Mouse (Mus musculus): ENCODE measurements at regions not wholly inside any gene's neighbourhood (a gene's known extent, or its start where the extent isn't known, plus 50 kb on each side); places are given as distances from the start of the nearest gene placed in this dataset.

- 85% methylated on average over 19 of the region's 19 CpGs for WGBS
- H3K27ac ChIP-seq (ENCODE audit: low read length), result no peak overlapping the region
- H3K4me2 ChIP-seq (ENCODE audit: low read depth, low read length), result no peak overlapping the region
- peaks cover 4% of the 10 kb centered on the region; the same call in 1 of the 2 replicates for H3K9me3 ChIP-seq (replicated peaks; ENCODE audit: control insufficient read depth, low read length)
- no peak for ATAC-seq (replicated peaks; ENCODE audit: extremely low read depth, insufficient read depth, low FRiP score)
- H3K4me1 ChIP-seq (ENCODE audit: control insufficient read depth, insufficient read depth, low read length), result peaks cover 3% of the 10 kb centered on the region; the same call in 1 of the 2 replicates
- H3K4me3 ChIP-seq (ENCODE audit: low read length), result no peak overlapping the region
- H3K27me3 ChIP-seq (ENCODE audit: control insufficient read depth, insufficient read depth, low read length), result no peaks in the 10 kb centered on the region
- no peaks in the 10 kb centered on the region for H3K36me3 ChIP-seq (ENCODE audit: control insufficient read depth, insufficient read depth)
- H3K9ac ChIP-seq (ENCODE audit: low read length), result no peak overlapping the region
Measured at GRCm38 (mm10) chr17:85823036-85823435, 135.0 kb upstream of the Six2 start.

- Histone ChIP-seq H3K4me2 (ENCODE audit: low read depth, low read length) (no peak overlapping the region), H3K9me3 (replicated peaks; ENCODE audit: control insufficient read depth, low read length) (peaks cover 4% of the 10 kb centered on the region; the same call in 1 of the 2 replicates), H3K4me1 (ENCODE audit: control insufficient read depth, insufficient read depth, low read length) (peaks cover 4% of the 10 kb centered on the region; the same call in 1 of the 2 replicates), H3K36me3 (ENCODE audit: control insufficient read depth, insufficient read depth) (no peaks in the 10 kb centered on the region), H3K9ac (ENCODE audit: low read length) (no peak overlapping the region), H3K27me3 (ENCODE audit: control insufficient read depth, insufficient read depth, low read length) (no peaks in the 10 kb centered on the region), H3K27ac (ENCODE audit: low read length) (no peak overlapping the region), H3K4me3 (ENCODE audit: low read length) (no peak overlapping the region)
- 73% methylated on average over 4 of the region's 4 CpGs for WGBS
- ATAC-seq (replicated peaks; ENCODE audit: extremely low read depth, insufficient read depth, low FRiP score), result no peak
Measured at GRCm38 (mm10) chr17:85821861-85822260, 133.8 kb upstream of the Six2 start.

DNA sequence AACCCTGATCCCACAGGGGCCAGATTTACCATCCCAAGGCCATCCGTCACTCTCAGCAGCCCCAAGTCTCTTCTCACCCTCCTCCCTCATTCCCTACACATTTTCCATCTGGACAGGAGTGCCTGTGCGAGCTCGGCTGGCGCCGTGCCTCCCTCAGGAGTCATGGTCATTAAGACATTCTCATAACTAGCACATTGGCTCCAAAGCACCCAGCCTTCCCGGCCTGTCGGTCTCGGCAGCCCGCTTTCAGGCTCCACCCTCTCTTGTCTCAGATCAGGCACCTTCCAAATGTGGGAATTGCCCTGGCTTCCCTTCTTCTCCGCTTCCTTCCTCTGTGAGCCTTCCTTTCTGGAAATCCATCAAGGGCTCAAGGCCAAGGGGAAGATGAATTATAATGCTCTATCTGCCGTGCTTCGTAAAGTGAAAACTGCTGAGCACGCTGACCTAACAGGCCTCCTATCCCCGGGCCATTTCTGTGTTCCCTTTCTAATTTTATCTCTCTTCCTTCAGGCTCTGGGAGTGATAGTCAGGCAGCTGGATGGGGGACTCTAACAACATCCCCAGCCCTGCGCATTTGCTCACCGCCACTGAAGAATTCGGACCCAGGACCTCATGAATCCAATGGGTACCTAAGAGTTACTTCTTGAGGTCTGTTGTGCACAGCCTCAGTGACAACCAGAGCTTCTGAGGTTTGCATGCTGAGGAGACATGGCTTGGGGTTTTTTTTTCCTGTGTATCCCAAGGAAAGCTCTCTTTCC, 130.2 kb upstream of the Six2 start:
- Histone ChIP-seq H3K9me3 (replicated peaks; ENCODE audit: control insufficient read depth, low read length) (peaks cover 4% of the 10 kb centered on the region; the same call in 1 of the 2 replicates), H3K36me3 (ENCODE audit: control insufficient read depth, insufficient read depth) (no peaks in the 10 kb centered on the region), H3K27me3 (ENCODE audit: control insufficient read depth, insufficient read depth, low read length) (no peaks in the 10 kb centered on the region), H3K27ac (ENCODE audit: low read length) (no peak overlapping the region), H3K9ac (ENCODE audit: low read length) (no peak overlapping the region), H3K4me2 (ENCODE audit: low read depth, low read length) (peak overlapping the region; percentile 33; the same call in 1 of the 2 replicates), H3K4me3 (ENCODE audit: low read length) (no peak overlapping the region), H3K4me1 (ENCODE audit: control insufficient read depth, insufficient read depth, low read length) (peaks cover 4% of the 10 kb centered on the region; the same call in 1 of the 2 replicates)
- WGBS, result 57% methylated on average over 17 of the region's 17 CpGs
- no peak for ATAC-seq (replicated peaks; ENCODE audit: extremely low read depth, insufficient read depth, low FRiP score)

GRCm38 (mm10) chr17:85816521-85816920, 128.4 kb upstream of the Six2 start:
- no peak for ATAC-seq (replicated peaks; ENCODE audit: extremely low read depth, insufficient read depth, low FRiP score)
- Histone ChIP-seq H3K9ac (ENCODE audit: low read length) (no peak overlapping the region), H3K4me2 (ENCODE audit: low read depth, low read length) (no peak overlapping the region), H3K36me3 (ENCODE audit: control insufficient read depth, insufficient read depth) (no peaks in the 10 kb centered on the region), H3K9me3 (replicated peaks; ENCODE audit: control insufficient read depth, low read length) (peaks cover 4% of the 10 kb centered on the region; the same call in 1 of the 2 replicates), H3K4me1 (ENCODE audit: control insufficient read depth, insufficient read depth, low read length) (peaks cover 4% of the 10 kb centered on the region; the same call in 1 of the 2 replicates), H3K27me3 (ENCODE audit: control insufficient read depth, insufficient read depth, low read length) (no peaks in the 10 kb centered on the region), H3K4me3 (ENCODE audit: low read length) (no peak overlapping the region), H3K27ac (ENCODE audit: low read length) (no peak overlapping the region)
- WGBS, result 84% methylated on average over 8 of the region's 8 CpGs

GRCm38 (mm10) chr17:85816056-85816455, 128.0 kb upstream of the Six2 start:
- ATAC-seq (replicated peaks; ENCODE audit: extremely low read depth, insufficient read depth, low FRiP score), result no peak
- H3K27ac ChIP-seq (ENCODE audit: low read length), result no peak overlapping the region
- no peak overlapping the region for H3K9ac ChIP-seq (ENCODE audit: low read length)
- peaks cover 4% of the 10 kb centered on the region; the same call in 1 of the 2 replicates for H3K4me1 ChIP-seq (ENCODE audit: control insufficient read depth, insufficient read depth, low read length)
- no peak overlapping the region for H3K4me3 ChIP-seq (ENCODE audit: low read length)
- WGBS, result 80% methylated on average over 8 of the region's 8 CpGs
- no peaks in the 10 kb centered on the region for H3K36me3 ChIP-seq (ENCODE audit: control insufficient read depth, insufficient read depth)
- no peak overlapping the region for H3K4me2 ChIP-seq (ENCODE audit: low read depth, low read length)
- H3K27me3 ChIP-seq (ENCODE audit: control insufficient read depth, insufficient read depth, low read length), result no peaks in the 10 kb centered on the region; the same call in 1 of the 2 replicates
- peaks cover 4% of the 10 kb centered on the region; the same call in 1 of the 2 replicates for H3K9me3 ChIP-seq (replicated peaks; ENCODE audit: control insufficient read depth, low read length)

GRCm38 (mm10) chr17:85808580-85808979, 120.5 kb upstream of the Six2 start:
- Histone ChIP-seq H3K9ac (ENCODE audit: low read length) (no peak overlapping the region), H3K36me3 (ENCODE audit: control insufficient read depth, insufficient read depth) (no peaks in the 10 kb centered on the region), H3K4me2 (ENCODE audit: low read depth, low read length) (no peak overlapping the region), H3K4me1 (ENCODE audit: control insufficient read depth, insufficient read depth, low read length) (0 out of 2 replicates have a peak, but pooled peaks cover 3% of the 10 kb centered on the region), H3K27me3 (ENCODE audit: control insufficient read depth, insufficient read depth, low read length) (peaks cover 18% of the 10 kb centered on the region), H3K9me3 (replicated peaks; ENCODE audit: control insufficient read depth, low read length) (no peaks in the 10 kb centered on the region), H3K4me3 (ENCODE audit: low read length) (no peak overlapping the region), H3K27ac (ENCODE audit: low read length) (no peak overlapping the region)
- WGBS, result 69% methylated on average over 5 of the region's 5 CpGs
- ATAC-seq (replicated peaks; ENCODE audit: extremely low read depth, insufficient read depth, low FRiP score), result no peak

GRCm38 (mm10) chr17:85805726-85806359, 117.8 kb upstream of the Six2 start:
- no peak overlapping the region for H3K4me3 ChIP-seq (ENCODE audit: low read length)
- peaks cover 41% of the 10 kb centered on the region for H3K27me3 ChIP-seq (ENCODE audit: control insufficient read depth, insufficient read depth, low read length)
- H3K4me2 ChIP-seq (ENCODE audit: low read depth, low read length), result no peak overlapping the region
- no peak overlapping the region for H3K9ac ChIP-seq (ENCODE audit: low read length)
- no peaks in the 10 kb centered on the region for H3K36me3 ChIP-seq (ENCODE audit: control insufficient read depth, insufficient read depth)
- no peaks in the 10 kb centered on the region for H3K9me3 ChIP-seq (replicated peaks; ENCODE audit: control insufficient read depth, low read length)
- no peak for ATAC-seq (replicated peaks; ENCODE audit: extremely low read depth, insufficient read depth, low FRiP score)
- H3K4me1 ChIP-seq (ENCODE audit: control insufficient read depth, insufficient read depth, low read length), result 0 out of 2 replicates have a peak, but pooled peaks cover 3% of the 10 kb centered on the region
- H3K27ac ChIP-seq (ENCODE audit: low read length), result no peak overlapping the region
- WGBS, result 73% methylated on average over 13 of the region's 13 CpGs

- H3K27ac ChIP-seq (ENCODE audit: low read length), result no peak overlapping the region
- 62% methylated on average over 4 of the region's 4 CpGs for WGBS
- H3K4me3 ChIP-seq (ENCODE audit: low read length), result no peak overlapping the region
- H3K4me2 ChIP-seq (ENCODE audit: low read depth, low read length), result no peak overlapping the region; the same call in 1 of the 2 replicates
- ATAC-seq (replicated peaks; ENCODE audit: extremely low read depth, insufficient read depth, low FRiP score), result no peak
- no peaks in the 10 kb centered on the region for H3K9me3 ChIP-seq (replicated peaks; ENCODE audit: control insufficient read depth, low read length)
- peaks cover 52% of the 10 kb centered on the region for H3K27me3 ChIP-seq (ENCODE audit: control insufficient read depth, insufficient read depth, low read length)
- peaks cover 9% of the 10 kb centered on the region for H3K4me1 ChIP-seq (ENCODE audit: control insufficient read depth, insufficient read depth, low read length)
- no peaks in the 10 kb centered on the region for H3K36me3 ChIP-seq (ENCODE audit: control insufficient read depth, insufficient read depth)
- no peak overlapping the region for H3K9ac ChIP-seq (ENCODE audit: low read length)
Measured at GRCm38 (mm10) chr17:85804631-85805030, 116.6 kb upstream of the Six2 start.

DNA sequence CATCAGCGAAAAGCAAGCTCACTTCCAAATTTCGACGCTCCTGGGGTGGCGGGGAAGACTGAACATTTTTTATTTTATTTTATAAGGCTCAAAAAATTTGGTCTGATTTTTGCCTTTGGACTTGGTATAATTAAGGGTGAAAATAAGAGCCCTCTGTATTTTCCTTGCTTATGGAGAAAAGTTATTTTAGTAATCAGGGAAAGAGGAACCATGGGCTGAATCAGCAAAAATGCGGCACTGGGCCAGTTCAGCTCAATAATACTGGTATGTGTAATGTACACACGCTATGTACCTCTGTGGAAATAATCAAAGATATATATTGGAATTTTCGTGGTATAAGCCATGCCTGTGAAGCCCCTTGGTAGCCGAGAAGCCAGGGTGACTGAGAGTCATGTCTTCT, 113.7 kb upstream of the Six2 start:
- H3K4me3 ChIP-seq (ENCODE audit: low read length), result no peak overlapping the region
- H3K36me3 ChIP-seq (ENCODE audit: control insufficient read depth, insufficient read depth), result no peaks in the 10 kb centered on the region
- WGBS, result 89% methylated on average over 8 of the region's 8 CpGs
- no peak for ATAC-seq (replicated peaks; ENCODE audit: extremely low read depth, insufficient read depth, low FRiP score)
- H3K9ac ChIP-seq (ENCODE audit: low read length), result no peak overlapping the region
- no peak overlapping the region for H3K4me2 ChIP-seq (ENCODE audit: low read depth, low read length)
- no peak overlapping the region for H3K27ac ChIP-seq (ENCODE audit: low read length)
- H3K27me3 ChIP-seq (ENCODE audit: control insufficient read depth, insufficient read depth, low read length), result peaks cover 62% of the 10 kb centered on the region
- peaks cover 12% of the 10 kb centered on the region for H3K4me1 ChIP-seq (ENCODE audit: control insufficient read depth, insufficient read depth, low read length)
- H3K9me3 ChIP-seq (replicated peaks; ENCODE audit: control insufficient read depth, low read length), result no peaks in the 10 kb centered on the region

Data from heart, embryonic 16.5 days (tissue).